Mouse (Mus musculus) lung, embryonic 16.5 days (tissue): ENCODE measurements around the gene Osbpl8. TPM values are rescaled to one million over a fixed set of nuclear protein-coding genes. Genes with fewer than 3 reads are reported as not detected.

ENCODE experiments used
- ATAC-seq: fragments of 200-750 bp; cut with Nextera tagmentation; 2 replicates; pipeline ENCODE4 v1.8.0; 2017; ENCODE audit warnings: low read depth, mild to moderate bottlenecking, moderate library complexity
- H3K27ac ChIP-seq: fragments of 300-500 bp; sonication (generic); 2 replicates; pipeline ENCODE4 v1.5.1; 2014; ENCODE audit warnings: mild to moderate bottlenecking, control low read depth, low read length
- H3K27me3 ChIP-seq: fragments of 300-500 bp; sonication (generic); 2 replicates; pipeline ENCODE4 v1.6.1; 2014; ENCODE audit warnings: low read depth, low read length, mixed read lengths; ENCODE audit not compliant: control insufficient read depth, insufficient read depth
- H3K36me3 ChIP-seq: fragments of 300-500 bp; sonication (generic); 2 replicates; pipeline ENCODE4 v1.6.1; 2014; ENCODE audit warnings: low read length; ENCODE audit not compliant: control insufficient read depth, insufficient read depth
- H3K4me1 ChIP-seq: fragments of 300-500 bp; sonication (generic); replicated peaks from 2 replicates; pipeline ENCODE4 v1.6.1; 2014; ENCODE audit warnings: low read length, mixed read lengths; ENCODE audit not compliant: control insufficient read depth, insufficient read depth
- H3K4me2 ChIP-seq: fragments of 300-500 bp; sonication (generic); 2 replicates; pipeline ENCODE4 v1.6.1; 2014; ENCODE audit warnings: low read depth, low read length, control low read depth
- H3K4me3 ChIP-seq: fragments of 300-500 bp; sonication (generic); 2 replicates; pipeline ENCODE4 v1.5.1; 2014; ENCODE audit warnings: mild to moderate bottlenecking, low read length, control low read depth
- H3K9ac ChIP-seq: fragments of 300-500 bp; sonication (generic); 2 replicates; pipeline ENCODE4 v1.6.1; 2014; ENCODE audit warnings: low read length, control low read depth
- H3K9me3 ChIP-seq: fragments of 300-500 bp; sonication (generic); 2 replicates; pipeline ENCODE4 v1.6.1; 2016; ENCODE audit warnings: low read length; ENCODE audit not compliant: control insufficient read depth
- WGBS: fragments of 180-500 bp; shearing (Covaris S2); extraction: QIAGEN DNeasy Blood & Tissue Kit; methylation state at CpG from one replicate; pipeline ENCODE4 v1.1.7; 2014; 5-methylcytosine and 5-hydroxymethylcytosine counted together
- polyA plus RNA-seq: library from polyadenylated mRNA; unstranded; fragments of >200 nt; fragmentation: Nextera tagmentation; extraction: Ambion mirVana; gene quantifications from 2 replicates; pipeline ENCODE4 v1.2.1, GENCODE M21; 2015

Gene Osbpl8
- polyA plus RNA-seq, 1 experiment from 2014 or later = 8.9 TPM

GRCm38 (mm10) chr10:111255228-111255627 lies 90.7 kb downstream of the Osbpl8 start:
- H3K36me3 ChIP-seq = no peaks in the 10 kb centered on the region
- H3K4me3 ChIP-seq = no peak overlapping the region
- WGBS = 91% methylated on average over 6 of the region's 6 CpGs
- no peaks in the 10 kb centered on the region for H3K27me3 ChIP-seq
- no peaks in the 10 kb centered on the region for H3K9me3 ChIP-seq
- no peaks in the 10 kb centered on the region for H3K4me1 ChIP-seq
- no peak overlapping the region for H3K27ac ChIP-seq
- ATAC-seq = no peak
- H3K9ac ChIP-seq = no peak overlapping the region
- H3K4me2 ChIP-seq = no peak overlapping the region

DNA sequence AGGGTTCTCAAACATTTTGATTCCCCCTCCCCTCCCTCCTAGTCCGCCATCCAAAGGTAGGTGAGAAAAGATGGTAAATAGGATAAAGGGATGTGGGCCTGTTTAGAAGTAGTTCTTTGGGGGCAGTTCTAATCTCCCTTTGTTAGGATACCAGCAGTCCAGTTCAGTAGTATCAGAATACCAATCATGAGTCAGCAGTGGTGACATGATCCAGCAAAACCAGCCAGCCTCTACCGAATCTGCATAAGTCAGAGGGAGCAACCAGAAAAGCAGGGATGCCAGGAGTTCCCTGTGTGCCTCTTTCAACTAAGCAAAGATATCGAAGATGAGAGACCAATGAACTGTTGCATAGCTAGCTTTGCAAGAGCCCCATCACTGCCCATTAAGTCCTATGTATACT lies 91.6 kb downstream of the Osbpl8 start:
- Histone ChIP-seq H3K9me3 (no peaks in the 10 kb centered on the region), H3K9ac (no peak overlapping the region), H3K36me3 (no peaks in the 10 kb centered on the region), H3K4me1 (no peaks in the 10 kb centered on the region), H3K4me2 (no peak overlapping the region), H3K27ac (no peak overlapping the region), H3K4me3 (no peak overlapping the region), H3K27me3 (no peaks in the 10 kb centered on the region)
- 87% methylated on average over 3 of the region's 3 CpGs for WGBS
- ATAC-seq = no peak

GRCm38 (mm10) chr10:111257358-111257757 lies 92.8 kb downstream of the Osbpl8 start:
- Histone ChIP-seq H3K4me1 (no peaks in the 10 kb centered on the region), H3K36me3 (no peaks in the 10 kb centered on the region), H3K27me3 (no peaks in the 10 kb centered on the region), H3K4me3 (no peak overlapping the region), H3K9ac (no peak overlapping the region), H3K9me3 (no peaks in the 10 kb centered on the region), H3K4me2 (no peak overlapping the region), H3K27ac (no peak overlapping the region)
- 86% methylated on average over 3 of the region's 3 CpGs for WGBS
- ATAC-seq = no peak

GRCm38 (mm10) chr10:111258256-111258655 lies 93.7 kb downstream of the Osbpl8 start:
- ATAC-seq = no peak
- Histone ChIP-seq H3K4me3 (no peak overlapping the region), H3K9me3 (no peaks in the 10 kb centered on the region), H3K27me3 (no peaks in the 10 kb centered on the region), H3K9ac (no peak overlapping the region), H3K36me3 (no peaks in the 10 kb centered on the region), H3K4me1 (no peaks in the 10 kb centered on the region), H3K4me2 (no peak overlapping the region), H3K27ac (no peak overlapping the region)
- 87% methylated on average over 3 of the region's 3 CpGs for WGBS

DNA sequence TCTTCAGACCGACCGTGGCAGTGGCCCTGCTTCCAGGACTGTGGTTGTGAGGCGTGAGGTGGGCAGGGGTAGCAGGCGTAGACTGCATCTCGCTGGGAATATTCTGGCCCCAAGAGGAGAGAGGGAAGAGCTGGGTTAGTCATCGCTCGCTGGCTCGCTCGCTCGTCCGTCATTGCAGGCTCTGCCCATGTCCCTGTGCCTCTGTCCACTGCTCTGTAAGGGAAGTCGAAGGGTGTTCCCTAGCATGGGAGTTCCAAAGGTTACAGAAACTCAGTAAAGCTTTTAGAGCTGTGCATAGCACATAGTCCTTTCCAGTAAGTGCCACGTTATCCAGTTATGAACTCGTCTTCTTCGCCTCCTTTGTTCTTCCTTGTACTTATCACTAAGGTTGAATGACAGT lies 107.1 kb downstream of the Osbpl8 start:
- Histone ChIP-seq H3K27ac (no peak overlapping the region), H3K36me3 (peaks cover 14% of the 10 kb centered on the region), H3K27me3 (no peaks in the 10 kb centered on the region), H3K9ac (no peak overlapping the region), H3K4me3 (no peak overlapping the region), H3K4me2 (no peak overlapping the region), H3K9me3 (no peaks in the 10 kb centered on the region), H3K4me1 (no peaks in the 10 kb centered on the region)
- ATAC-seq = no peak
- WGBS = 61% methylated on average over 15 of the region's 15 CpGs

GRCm38 (mm10) chr10:111272905-111273304 lies 108.4 kb downstream of the Osbpl8 start:
- Histone ChIP-seq H3K27ac (peak overlapping the region; percentile 19), H3K36me3 (peaks cover 14% of the 10 kb centered on the region), H3K4me2 (no peak overlapping the region), H3K4me3 (no peak overlapping the region), H3K4me1 (no peaks in the 10 kb centered on the region), H3K9ac (no peak overlapping the region), H3K9me3 (no peaks in the 10 kb centered on the region), H3K27me3 (no peaks in the 10 kb centered on the region)
- 57% methylated on average over 11 of the region's 11 CpGs for WGBS
- 0 out of 2 replicates have a peak, but pooled peaks have one; percentile 36 for ATAC-seq

DNA sequence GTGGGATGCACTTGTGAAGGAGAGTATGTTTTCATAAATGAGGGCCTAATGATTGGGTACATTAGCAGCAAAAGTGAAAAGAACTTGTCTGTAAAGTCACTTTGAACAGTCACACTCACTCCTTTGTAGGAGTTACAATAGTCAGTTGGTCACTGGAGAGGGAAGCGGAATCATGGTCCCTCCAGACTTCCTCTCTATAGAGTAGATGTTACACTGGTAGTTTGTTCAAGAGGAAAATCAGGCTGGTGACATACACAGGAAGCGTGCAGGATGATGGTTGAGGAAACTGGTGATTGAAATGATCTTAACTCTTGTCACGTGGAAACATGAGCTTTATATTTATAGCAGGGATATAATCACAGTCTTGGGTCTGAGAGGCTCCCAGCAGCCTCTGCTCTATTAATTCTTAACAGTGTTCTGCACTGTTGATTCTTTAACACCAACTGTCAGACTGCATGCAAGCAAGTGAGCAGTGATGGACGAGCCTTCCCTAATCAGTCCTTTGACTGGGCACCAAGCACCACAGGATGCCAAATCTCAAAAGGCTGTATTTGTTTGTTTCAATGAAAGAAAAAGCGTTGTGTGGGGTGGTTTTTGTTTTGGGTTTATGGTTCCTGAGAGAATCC lies 109.0 kb downstream of the Osbpl8 start:
- Histone ChIP-seq H3K27ac (peak overlapping the region; percentile 48), H3K4me3 (no peak overlapping the region), H3K9me3 (no peaks in the 10 kb centered on the region), H3K9ac (no peak overlapping the region), H3K27me3 (no peaks in the 10 kb centered on the region), H3K36me3 (peaks cover 14% of the 10 kb centered on the region), H3K4me2 (no peak overlapping the region), H3K4me1 (no peaks in the 10 kb centered on the region)
- 59% methylated on average over 5 of the region's 5 CpGs for WGBS
- peak; percentile 66 for ATAC-seq

GRCm38 (mm10) chr10:111275822-111276221 lies 111.3 kb downstream of the Osbpl8 start:
- H3K4me1 ChIP-seq = no peaks in the 10 kb centered on the region
- WGBS = 94% methylated on average over 2 of the region's 2 CpGs
- H3K36me3 ChIP-seq = peaks cover 9% of the 10 kb centered on the region
- H3K4me3 ChIP-seq = no peak overlapping the region
- H3K4me2 ChIP-seq = no peak overlapping the region
- no peak overlapping the region for H3K9ac ChIP-seq
- no peak overlapping the region for H3K27ac ChIP-seq
- H3K27me3 ChIP-seq = no peaks in the 10 kb centered on the region
- H3K9me3 ChIP-seq = no peaks in the 10 kb centered on the region
- ATAC-seq = no peak

DNA sequence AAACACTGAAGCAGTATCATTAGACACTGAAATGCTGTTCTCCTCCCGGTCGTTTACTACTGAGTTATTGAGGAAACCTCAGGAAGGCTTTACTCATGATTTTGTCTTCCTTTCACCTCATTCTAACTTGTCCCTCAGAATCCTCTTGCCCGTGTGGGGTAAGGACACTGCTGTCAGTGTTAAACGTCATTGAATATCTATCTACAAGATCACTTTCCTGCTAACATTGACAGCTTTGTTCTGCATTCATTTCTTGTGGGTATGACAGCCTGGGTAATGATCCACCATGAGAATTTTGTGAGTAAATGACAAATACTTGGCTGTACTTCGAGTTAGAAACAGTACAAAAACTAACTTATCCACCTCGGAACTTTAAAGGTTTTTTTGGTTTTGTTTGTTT lies 133.1 kb downstream of the Osbpl8 start:
- H3K27ac ChIP-seq = no peak overlapping the region
- WGBS = 36% methylated on average over 6 of the region's 6 CpGs
- no peaks in the 10 kb centered on the region for H3K9me3 ChIP-seq
- no peaks in the 10 kb centered on the region for H3K36me3 ChIP-seq
- peak overlapping the region; percentile 75 for H3K9ac ChIP-seq
- H3K27me3 ChIP-seq = no peaks in the 10 kb centered on the region
- peaks cover 6% of the 10 kb centered on the region; the same call in 1 of the 2 replicates for H3K4me1 ChIP-seq
- peak overlapping the region; percentile 65 for H3K4me2 ChIP-seq
- ATAC-seq = no peak
- peak overlapping the region; percentile 87 for H3K4me3 ChIP-seq
